Mouse (Mus musculus) erythroblast, embryonic 14.5 days (primary cell): ENCODE measurements around the gene Dab1.

ENCODE experiments used
- GATA1 ChIP-seq: IDR thresholded peaks from 2 replicates; pipeline ENCODE4 v1.6.1; 2012; ENCODE audit warnings: low read length, inconsistent platforms, mixed read lengths
- TAL1 ChIP-seq: IDR thresholded peaks from 3 replicates; pipeline ENCODE4 v1.6.1; 2012; ENCODE audit warnings: low read length, inconsistent platforms, mixed read lengths

GRCm38 (mm10) chr4:104153637-104154036 lies 534.5 kb downstream of the Dab1 start:
- no peak for TF ChIP-seq TAL1
- TF ChIP-seq GATA1 = no peak
